Mouse (Mus musculus) kidney, embryonic 14.5 days (tissue): ENCODE results near the gene Nog. TPM values are rescaled to one million over a fixed set of nuclear protein-coding genes. Genes with fewer than 3 reads are reported as not detected.

ENCODE experiments used
- ATAC-seq: fragments of 200-750 bp; cut with Nextera tagmentation; 2 replicates; pipeline ENCODE4 v1.8.0; 2017; ENCODE audit warnings: moderate number of reproducible peaks, mild to moderate bottlenecking, moderate TSS enrichment, moderate library complexity; ENCODE audit not compliant: low FRiP score, low TSS enrichment
- H3K27ac ChIP-seq: fragments of 300-500 bp; sonication (generic); 2 replicates; pipeline ENCODE4 v1.5.1; 2014; ENCODE audit warnings: low read depth, mild to moderate bottlenecking, low read length, moderate library complexity, mixed read lengths
- H3K27me3 ChIP-seq: fragments of 300-500 bp; sonication (generic); 2 replicates; pipeline ENCODE4 v1.6.1; 2014; ENCODE audit warnings: mild to moderate bottlenecking, low read length; ENCODE audit not compliant: control insufficient read depth, insufficient read depth
- H3K36me3 ChIP-seq: fragments of 300-500 bp; sonication (generic); 2 replicates; pipeline ENCODE4 v1.6.1; 2014; ENCODE audit warnings: low read length, mixed read lengths; ENCODE audit not compliant: control insufficient read depth, insufficient read depth
- H3K4me1 ChIP-seq: fragments of 300-500 bp; sonication (generic); 2 replicates; pipeline ENCODE4 v1.6.1; 2014; ENCODE audit warnings: low read length, mixed read lengths; ENCODE audit not compliant: control insufficient read depth, insufficient read depth
- H3K4me2 ChIP-seq: fragments of 300-500 bp; sonication (generic); replicated peaks from 2 replicates; pipeline ENCODE4 v1.6.1; 2014; ENCODE audit warnings: low read depth, mild to moderate bottlenecking, low read length
- H3K4me3 ChIP-seq: fragments of 300-500 bp; sonication (generic); 2 replicates; pipeline ENCODE4 v1.5.1; 2014; ENCODE audit warnings: mild to moderate bottlenecking, low read length
- H3K9ac ChIP-seq: fragments of 300-500 bp; sonication (generic); 2 replicates; pipeline ENCODE4 v1.6.1; 2014; ENCODE audit warnings: low read depth, mild to moderate bottlenecking, low read length, moderate library complexity
- H3K9me3 ChIP-seq: fragments of 300-500 bp; sonication (generic); 2 replicates; pipeline ENCODE4 v1.6.1; 2016; ENCODE audit warnings: low read length; ENCODE audit not compliant: control insufficient read depth
- WGBS: fragments of 180-500 bp; shearing (Covaris S2); extraction: QIAGEN DNeasy Blood & Tissue Kit; methylation state at CpG from one replicate; pipeline ENCODE4 v1.1.7; 2014; 5-methylcytosine and 5-hydroxymethylcytosine counted together
- polyA plus RNA-seq: library from polyadenylated mRNA; unstranded; fragments of >200 nt; fragmentation: Nextera tagmentation; extraction: Ambion mirVana; gene quantifications from 2 replicates; pipeline ENCODE4 v1.2.1, GENCODE M21; 2014

The Nog gene
- 1.3 and 1.4 TPM in 2 replicates for polyA plus RNA-seq

DNA sequence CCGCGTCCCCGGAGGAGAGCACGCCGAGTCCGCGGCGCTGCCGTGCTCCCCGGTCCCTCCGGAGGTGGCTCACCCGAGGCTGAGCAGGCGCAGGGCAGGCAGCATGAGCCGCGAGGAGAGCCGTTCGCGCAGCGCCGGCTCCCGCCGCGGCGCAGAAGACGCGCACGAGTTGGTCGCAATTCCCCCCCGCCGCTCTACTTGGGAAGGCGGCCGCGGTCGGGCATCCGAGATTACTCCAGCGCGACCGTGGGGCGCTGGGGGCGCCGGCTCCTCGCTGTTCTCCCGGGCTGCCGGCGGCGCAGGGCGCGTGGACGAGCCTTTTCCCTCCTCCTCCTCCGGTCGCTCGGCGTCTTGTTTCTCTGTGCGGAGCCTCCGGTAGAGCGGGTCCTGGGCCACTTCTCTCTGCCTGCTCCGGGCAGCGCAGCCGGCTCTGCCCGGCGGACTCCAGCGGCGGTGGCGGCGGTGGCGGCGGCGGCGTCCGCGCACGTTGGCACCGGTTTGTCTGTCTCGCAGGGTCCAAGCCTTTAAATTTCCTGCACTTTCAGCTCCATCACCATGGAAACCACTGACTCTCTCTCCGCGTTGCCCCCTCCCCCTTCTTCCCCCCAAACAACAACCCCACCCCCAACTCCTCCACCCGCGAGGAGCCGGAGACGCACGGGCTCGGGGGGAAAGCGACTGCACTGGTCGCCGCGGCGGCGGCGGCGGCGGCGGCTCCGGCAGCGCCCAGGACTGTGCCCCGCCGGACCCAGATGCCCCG is at the start of gene Nog:
Gene Nog (minus strand): TSS at position 277 of the 760 bp plus-strand sequence.
- WGBS = 1% methylated on average over 84 of the region's 97 CpGs
- peak within 1 kb of the TSS; percentile 64 for H3K4me3 ChIP-seq
- no peaks in the 10 kb centered on the region for H3K9me3 ChIP-seq
- peak; percentile 18; the same call in 1 of the 2 replicates for ATAC-seq
- H3K9ac ChIP-seq = peak within 1 kb of the TSS; percentile 59
- H3K27me3 ChIP-seq = peaks cover 11% of the 10 kb centered on the region
- peaks cover 18% of the 10 kb centered on the region; the same call in 1 of the 2 replicates for H3K4me1 ChIP-seq
- peak within 1 kb of the TSS; percentile 98 for H3K4me2 ChIP-seq
- H3K27ac ChIP-seq = peak within 1 kb of the TSS; percentile 9; the same call in 1 of the 2 replicates
- no peaks in the 10 kb centered on the region for H3K36me3 ChIP-seq

DNA sequence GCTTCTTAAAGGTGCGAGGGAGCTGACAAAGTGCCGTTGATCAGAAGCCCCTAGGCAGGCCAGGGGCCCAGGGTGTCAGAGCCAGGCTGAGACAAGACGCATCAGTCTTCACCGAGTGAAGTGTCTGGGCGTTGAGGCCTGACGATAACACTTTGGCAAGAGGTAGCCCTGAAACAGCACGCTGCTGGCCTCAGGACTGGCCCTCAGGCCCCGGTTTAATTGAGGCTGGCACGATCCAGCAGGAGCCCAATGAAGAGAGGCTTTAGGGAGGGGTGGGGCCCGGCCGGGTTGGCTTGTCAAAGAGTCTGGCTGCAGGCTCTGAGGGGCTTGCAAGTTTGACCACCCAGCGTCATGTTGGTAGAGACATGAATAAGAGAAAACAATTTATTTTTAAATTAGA is 38.1 kb upstream of the Nog start:
- 0 out of 2 replicates have a peak, but pooled peaks have one; percentile 32 for ATAC-seq
- Histone ChIP-seq H3K27ac (no peak overlapping the region), H3K4me3 (no peak overlapping the region), H3K9ac (no peak overlapping the region), H3K4me2 (no peak overlapping the region), H3K4me1 (0 out of 2 replicates have a peak, but pooled peaks cover 3% of the 10 kb centered on the region), H3K36me3 (no peaks in the 10 kb centered on the region), H3K27me3 (no peaks in the 10 kb centered on the region), H3K9me3 (no peaks in the 10 kb centered on the region)
- 21% methylated on average over 12 of the region's 12 CpGs for WGBS

DNA sequence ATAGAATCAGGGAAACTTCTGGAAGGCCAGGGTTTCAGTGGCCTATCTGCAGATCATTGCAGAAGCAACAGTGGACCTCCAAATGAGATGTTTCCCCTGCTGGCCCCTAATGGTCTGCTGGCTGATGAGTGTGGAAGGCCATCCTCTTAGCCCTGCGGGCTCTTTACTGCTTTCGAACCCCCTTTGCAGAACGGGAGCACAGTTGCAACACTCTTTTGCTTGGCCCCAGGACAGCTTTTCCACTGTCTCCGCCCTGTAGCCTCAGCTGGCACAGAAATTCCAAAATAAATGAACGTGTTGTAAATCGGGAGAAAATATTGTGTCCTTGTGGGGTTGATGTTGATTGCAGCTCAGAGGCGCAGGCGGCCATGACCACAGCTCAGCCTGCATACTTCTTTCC is 37.7 kb upstream of the Nog start:
- no peaks in the 10 kb centered on the region for H3K36me3 ChIP-seq
- no peak for ATAC-seq
- no peak overlapping the region for H3K27ac ChIP-seq
- no peak overlapping the region for H3K9ac ChIP-seq
- no peaks in the 10 kb centered on the region for H3K9me3 ChIP-seq
- H3K27me3 ChIP-seq = no peaks in the 10 kb centered on the region
- 0 out of 2 replicates have a peak, but pooled peaks cover 3% of the 10 kb centered on the region for H3K4me1 ChIP-seq
- H3K4me3 ChIP-seq = no peak overlapping the region
- WGBS = 65% methylated on average over 8 of the region's 8 CpGs
- H3K4me2 ChIP-seq = no peak overlapping the region

DNA sequence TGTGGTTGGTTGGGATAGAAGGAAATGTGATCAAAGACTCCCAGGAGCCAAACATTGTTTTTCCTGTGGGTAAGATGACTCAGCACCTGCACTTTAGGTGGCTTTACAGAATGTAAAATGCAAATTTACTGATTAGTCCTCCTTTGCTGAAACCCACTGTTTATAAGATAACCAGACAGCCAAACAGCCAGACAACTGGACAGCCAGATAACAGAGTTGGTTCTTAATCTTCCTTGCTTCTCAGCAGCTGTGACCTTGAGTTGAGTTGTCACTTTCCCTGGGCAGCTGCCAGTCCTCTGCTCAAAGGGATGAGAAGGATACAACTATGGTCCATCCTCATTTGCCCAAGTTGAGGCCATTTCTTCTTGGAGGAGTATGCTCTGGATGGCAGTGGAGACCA is 35.8 kb upstream of the Nog start:
- ATAC-seq = no peak
- H3K4me1 ChIP-seq = 0 out of 2 replicates have a peak, but pooled peaks cover 3% of the 10 kb centered on the region

DNA sequence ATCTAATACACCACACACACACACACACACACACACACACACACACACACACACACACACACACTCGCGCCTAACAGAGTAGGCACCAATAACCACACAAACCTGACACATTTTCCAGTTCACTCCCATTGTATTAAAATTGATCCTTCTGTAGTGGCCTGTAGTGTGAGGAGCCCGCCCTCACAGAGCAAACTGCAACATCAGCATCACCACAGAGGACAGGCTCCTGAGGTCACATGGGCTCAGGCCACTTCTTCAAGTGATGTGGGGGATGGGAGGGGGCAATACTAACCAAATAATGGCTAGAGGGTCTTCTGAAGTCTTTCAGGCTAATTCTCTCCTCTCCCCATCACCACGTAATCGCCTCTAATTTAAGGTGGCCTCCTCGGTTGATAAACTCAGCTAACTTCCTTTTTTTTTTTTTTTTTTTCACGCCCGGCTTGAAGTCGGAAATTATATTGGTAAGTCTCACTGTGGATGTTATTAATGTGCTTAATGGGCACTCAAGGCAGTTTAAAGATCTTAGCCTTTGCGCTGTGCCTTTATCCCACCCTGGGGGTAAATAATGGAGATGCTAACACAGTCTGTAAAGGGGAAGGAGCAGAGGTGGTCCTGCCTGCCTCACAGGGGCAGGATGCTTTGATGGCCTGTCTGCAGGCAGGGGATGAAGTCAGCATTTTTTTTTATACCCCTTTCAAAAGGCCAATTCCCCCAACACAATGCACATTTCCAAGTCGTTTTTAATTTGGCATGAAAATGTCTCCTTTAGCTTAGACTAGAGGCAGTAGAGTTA is 25.2 kb upstream of the Nog start:
- Histone ChIP-seq H3K9ac (no peak overlapping the region), H3K4me2 (no peak overlapping the region), H3K36me3 (no peaks in the 10 kb centered on the region), H3K27ac (no peak overlapping the region), H3K4me3 (no peak overlapping the region), H3K9me3 (no peaks in the 10 kb centered on the region), H3K4me1 (no peaks in the 10 kb centered on the region), H3K27me3 (no peaks in the 10 kb centered on the region)
- ATAC-seq = no peak
- WGBS = 23% methylated on average over 11 of the region's 11 CpGs

More for the DNA sequence above, 35.8 kb upstream of the Nog start:
- Histone ChIP-seq H3K27me3 (no peaks in the 10 kb centered on the region), H3K36me3 (no peaks in the 10 kb centered on the region), H3K4me3 (no peak overlapping the region), H3K4me2 (no peak overlapping the region), H3K9ac (no peak overlapping the region), H3K27ac (no peak overlapping the region), H3K9me3 (no peaks in the 10 kb centered on the region)

DNA sequence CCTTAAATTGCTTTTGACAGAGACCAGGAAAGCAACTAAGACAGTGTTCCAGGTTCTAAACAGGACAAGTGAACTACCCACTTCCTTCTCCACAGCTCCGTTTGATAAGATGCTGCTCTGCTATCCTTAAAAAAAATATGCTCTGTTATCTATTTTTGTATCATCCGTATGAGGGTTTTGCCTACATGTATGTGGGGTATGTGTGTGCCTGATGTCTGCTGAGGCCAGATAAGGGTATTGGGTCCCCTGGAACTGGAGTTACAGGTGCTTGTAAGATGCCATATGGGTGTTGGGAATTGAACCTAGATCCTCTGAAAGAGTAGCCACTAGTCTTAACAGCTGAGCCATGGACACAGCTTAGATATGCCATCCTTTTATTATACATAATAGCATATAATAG is 19.6 kb upstream of the Nog start:
- no peak overlapping the region for H3K9ac ChIP-seq
- no peaks in the 10 kb centered on the region for H3K36me3 ChIP-seq
- H3K4me2 ChIP-seq = no peak overlapping the region
- H3K27me3 ChIP-seq = no peaks in the 10 kb centered on the region
- H3K4me3 ChIP-seq = no peak overlapping the region
- H3K4me1 ChIP-seq = no peaks in the 10 kb centered on the region
- ATAC-seq = no peak
- H3K27ac ChIP-seq = no peak overlapping the region
- no peaks in the 10 kb centered on the region for H3K9me3 ChIP-seq
- 93% methylated on average over 2 of the region's 2 CpGs for WGBS

DNA sequence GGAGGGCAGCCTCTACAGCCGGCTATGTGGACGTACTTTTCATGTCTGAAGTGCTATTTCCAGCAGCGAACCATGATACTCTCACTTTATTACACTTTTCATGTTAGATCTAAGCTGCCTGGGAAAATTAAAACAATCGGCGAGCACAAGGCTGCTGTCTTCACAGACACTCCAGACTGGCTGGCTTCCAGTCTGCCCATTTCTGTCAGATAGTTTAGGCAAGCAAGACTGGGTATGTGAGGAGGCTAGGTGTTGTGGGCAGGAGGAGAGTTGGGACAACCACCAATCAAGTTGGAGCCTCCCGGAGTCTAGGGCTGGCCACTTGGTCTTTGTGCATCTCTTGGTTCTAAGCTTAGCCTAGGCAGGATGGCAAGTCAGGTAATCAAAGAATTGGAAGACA is 17.5 kb upstream of the Nog start:
- Histone ChIP-seq H3K9me3 (no peaks in the 10 kb centered on the region), H3K4me1 (no peaks in the 10 kb centered on the region), H3K27ac (no peak overlapping the region), H3K4me3 (no peak overlapping the region), H3K36me3 (no peaks in the 10 kb centered on the region), H3K27me3 (no peaks in the 10 kb centered on the region), H3K9ac (no peak overlapping the region), H3K4me2 (no peak overlapping the region)
- WGBS = 50% methylated on average over 6 of the region's 6 CpGs
- no peak for ATAC-seq

DNA sequence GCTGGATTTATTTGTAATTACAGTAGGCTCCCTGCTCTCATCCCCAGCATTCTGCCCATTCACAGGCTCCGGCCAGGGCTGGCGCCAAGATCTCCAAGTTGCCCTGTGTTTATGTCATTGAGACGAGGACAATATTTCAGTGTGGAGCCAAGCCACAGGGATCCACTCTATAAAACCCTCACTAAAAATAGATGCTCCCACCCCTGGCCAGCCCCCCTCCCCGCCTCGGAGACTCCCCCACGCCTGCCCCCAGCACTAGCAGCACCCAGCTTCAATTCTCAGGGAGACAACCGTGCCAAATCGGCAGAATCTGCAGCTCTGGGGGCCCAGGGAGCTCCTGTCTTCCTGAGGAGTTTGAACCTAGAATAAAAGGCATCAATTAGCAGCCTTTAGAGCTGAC is 16.2 kb upstream of the Nog start:
- H3K9me3 ChIP-seq = no peaks in the 10 kb centered on the region
- ATAC-seq = peak; percentile 60; the same call in 1 of the 2 replicates
- no peak overlapping the region for H3K4me3 ChIP-seq
- H3K27me3 ChIP-seq = no peaks in the 10 kb centered on the region
- no peak overlapping the region for H3K4me2 ChIP-seq
- no peak overlapping the region for H3K9ac ChIP-seq
- H3K36me3 ChIP-seq = no peaks in the 10 kb centered on the region
- no peak overlapping the region for H3K27ac ChIP-seq
- H3K4me1 ChIP-seq = 0 out of 2 replicates have a peak, but pooled peaks cover 3% of the 10 kb centered on the region
- WGBS = 5% methylated on average over 8 of the region's 8 CpGs

DNA sequence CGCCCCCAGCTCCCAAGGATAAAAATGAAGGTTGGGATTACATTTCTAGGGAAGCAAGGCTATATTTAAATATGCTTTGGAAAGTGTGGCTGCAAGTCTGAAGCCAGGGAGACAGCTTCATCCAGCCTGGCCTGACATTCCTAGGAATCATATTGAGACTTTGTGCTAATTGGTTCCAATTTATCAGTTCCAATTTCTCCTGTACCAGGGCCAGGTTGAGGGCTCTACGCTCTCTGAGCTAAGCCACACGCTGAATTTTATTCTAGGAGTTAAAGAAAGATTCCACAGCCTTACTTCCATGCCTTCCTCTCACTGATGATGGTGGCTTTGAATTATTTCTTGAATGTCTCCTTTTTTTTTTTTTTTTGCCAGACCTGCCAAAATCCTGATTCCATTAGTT is 15.6 kb upstream of the Nog start:
- Histone ChIP-seq H3K9ac (no peak overlapping the region), H3K4me3 (no peak overlapping the region), H3K27me3 (no peaks in the 10 kb centered on the region), H3K27ac (no peak overlapping the region), H3K36me3 (no peaks in the 10 kb centered on the region), H3K4me2 (no peak overlapping the region), H3K4me1 (peaks cover 7% of the 10 kb centered on the region; the same call in 1 of the 2 replicates), H3K9me3 (no peaks in the 10 kb centered on the region)
- no peak for ATAC-seq
- 78% methylated on average over 3 of the region's 3 CpGs for WGBS
